Mouse (Mus musculus): Measurements from ENCODE around the gene Tas2r137. TPM values are rescaled to one million over a fixed set of nuclear protein-coding genes. Genes with fewer than 3 reads are reported as not detected.

The Tas2r137 gene
- total RNA-seq (2023; ENCODE audit: inconsistent age): 0.48 to 0.66 TPM in 2 of 4 replicates, not detected in the others

DNA sequence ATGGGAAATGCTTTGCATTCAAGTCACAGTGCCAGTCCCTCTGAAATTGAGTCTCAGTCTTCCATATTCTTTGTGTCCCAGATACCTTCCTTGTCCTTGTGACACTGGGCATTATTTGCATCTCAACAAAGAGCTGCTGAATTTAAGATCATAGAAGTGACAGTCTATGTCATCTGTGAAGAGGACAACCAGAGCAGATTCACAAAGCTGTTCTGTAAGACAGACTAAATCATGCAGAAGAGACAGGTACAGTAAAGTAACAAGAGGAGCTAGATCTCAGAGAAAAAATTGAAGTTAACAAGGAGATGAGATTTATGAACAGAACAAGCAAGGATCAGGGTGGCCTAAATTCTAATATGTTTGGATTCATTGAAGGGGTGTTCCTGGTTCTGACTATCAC lies at the start of gene Tas2r137:
TSS of gene Tas2r137 (plus strand) at position 301 of the 400 bp plus-strand sequence.

GRCm38 (mm10) chr6:40470916-40471719 lies 19.9 kb upstream of the Tas2r137 start, which contains the start of gene Ssbp1:
Gene Ssbp1, plus strand, starts transcription at chr6:40471352.

GRCm38 (mm10) chr6:40493229-40493628 lies 2.2 kb downstream of the Tas2r137 start, which contains the start of gene Tas2r108:
Gene Tas2r108, plus strand, starts transcription at chr6:40493529.

GRCm38 (mm10) chr6:40519408-40519807 lies 28.4 kb downstream of the Tas2r137 start, which contains the start of gene Prss37:
Gene Prss37, minus strand, starts transcription at chr6:40519508.

Other genes starting within 250 kb of the Tas2r137 start
- gene Agk, start 166.1 kb upstream of the Tas2r137 start, total RNA-seq (2023; ENCODE audit: inconsistent age): 21.8 to 26.8 TPM (median 24.3 TPM) in 4 replicates
- gene E330009J07Rik, start 55.1 kb upstream of the Tas2r137 start, total RNA-seq (2023; ENCODE audit: inconsistent age): 11.2 to 16.1 TPM (median 13.3 TPM) in 4 replicates
- gene Wee2, start 52.1 kb upstream of the Tas2r137 start, total RNA-seq (2023; ENCODE audit: inconsistent age): not detected in 4 replicates
- gene Ssbp1, start 19.9 kb upstream of the Tas2r137 start, total RNA-seq (2023; ENCODE audit: inconsistent age): 109 to 120 TPM (median 113 TPM) in 4 replicates
- gene Tas2r108, start 2.3 kb downstream of the Tas2r137 start, total RNA-seq (2023; ENCODE audit: inconsistent age): 0.54 TPM in 1 of 4 replicates, not detected in the others
- gene Prss37, start 28.3 kb downstream of the Tas2r137 start, total RNA-seq (2023; ENCODE audit: inconsistent age): not detected in 4 replicates
- not detected in 4 replicates for gene Olfr461, start 63.8 kb downstream of the Tas2r137 start, total RNA-seq (2023; ENCODE audit: inconsistent age)
- gene Olfr460, start 78.3 kb downstream of the Tas2r137 start, total RNA-seq (2023; ENCODE audit: inconsistent age): not detected in 4 replicates
- not detected in 4 replicates for gene Clec5a, start 94.6 kb downstream of the Tas2r137 start, total RNA-seq (2023; ENCODE audit: inconsistent age)
- not detected in 4 replicates for gene Tas2r138, start 122.1 kb downstream of the Tas2r137 start, total RNA-seq (2023; ENCODE audit: inconsistent age)
- not detected in 4 replicates for gene Mgam, start 137.6 kb downstream of the Tas2r137 start, total RNA-seq (2023; ENCODE audit: inconsistent age)